Mouse (Mus musculus): ENCODE measurements around the gene Caln1.

DNA sequence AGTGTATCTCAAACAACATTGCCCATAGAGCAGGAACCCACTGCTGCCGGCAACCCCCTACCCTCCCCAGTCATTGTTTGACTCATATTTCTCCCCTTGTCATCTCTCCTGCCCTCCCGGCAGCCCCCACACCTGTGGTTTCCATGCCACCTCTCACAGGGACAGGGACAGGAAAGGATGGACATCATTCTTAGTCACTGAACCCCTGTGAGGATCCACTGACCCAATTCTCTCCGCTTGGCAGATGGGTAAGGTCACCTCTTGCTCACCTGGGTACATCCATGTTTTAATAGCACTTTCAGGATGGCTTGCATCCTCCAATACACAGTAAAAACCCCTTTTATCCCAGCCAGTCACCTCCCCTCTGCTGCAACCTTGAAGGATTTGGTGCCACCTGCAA is 405.7 kb downstream of the Caln1 start:
- no peak for TF ChIP-seq CTCF (IDR thresholded peaks at IDR 0.05; ENCODE audit: low read depth)
- no peak for TF ChIP-seq EP300 (IDR thresholded peaks at IDR 0.05; ENCODE audit: low read depth)
